Mouse (Mus musculus): ENCODE results near the gene Zfp810. TPM values are rescaled to one million over a fixed set of nuclear protein-coding genes. Genes with fewer than 3 reads are reported as not detected.
"Not testable (repeated sequence)": the region's sequence is repeated elsewhere in the genome, so short reads cannot be mapped to it uniquely, and the experiment has no call there.

Zfp810 gene
- polyA plus RNA-seq, 1 experiment from 2014 or later: 36.4 TPM

- not testable (repeated sequence) for H3K4me1 ChIP-seq; ATAC-seq (ENCODE audit: insufficient number of reproducible peaks, insufficient read depth, low FRiP score, low TSS enrichment); H3K4me2 ChIP-seq (replicated peaks); H3K4me3 ChIP-seq; H3K9me3 ChIP-seq; H3K9ac ChIP-seq; H3K36me3 ChIP-seq; H3K27ac ChIP-seq; H3K27me3 ChIP-seq
- 70% methylated on average over 5 of the region's 5 CpGs for WGBS
Observed at GRCm38 (mm10) chr9:22316047-22316446, 8.6 kb upstream of the Zfp810 start.

- 74% methylated on average over 3 of the region's 3 CpGs for WGBS
- no peak overlapping the region for H3K9ac ChIP-seq
- ATAC-seq (ENCODE audit: insufficient number of reproducible peaks, insufficient read depth, low FRiP score, low TSS enrichment): no peak
- H3K4me1 ChIP-seq: no peaks in the 10 kb centered on the region
- no peak overlapping the region for H3K4me3 ChIP-seq
- no peak overlapping the region for H3K4me2 ChIP-seq (replicated peaks)
- H3K9me3 ChIP-seq: 0 out of 2 replicates have a peak, but pooled peaks cover 5% of the 10 kb centered on the region
- no peaks in the 10 kb centered on the region for H3K27me3 ChIP-seq
- H3K27ac ChIP-seq: no peak overlapping the region
- no peaks in the 10 kb centered on the region for H3K36me3 ChIP-seq
Observed at GRCm38 (mm10) chr9:22314066-22314465, 6.6 kb upstream of the Zfp810 start.

- no peak overlapping the region for H3K4me2 ChIP-seq (replicated peaks)
- no peaks in the 10 kb centered on the region for H3K4me1 ChIP-seq
- H3K4me3 ChIP-seq: no peak overlapping the region
- H3K36me3 ChIP-seq: no peaks in the 10 kb centered on the region
- ATAC-seq (ENCODE audit: insufficient number of reproducible peaks, insufficient read depth, low FRiP score, low TSS enrichment): no peak
- H3K9ac ChIP-seq: no peak overlapping the region
- H3K27me3 ChIP-seq: no peaks in the 10 kb centered on the region
- H3K27ac ChIP-seq: no peak overlapping the region
- 87% methylated on average over 5 of the region's 5 CpGs for WGBS
- 0 out of 2 replicates have a peak, but pooled peaks cover 5% of the 10 kb centered on the region for H3K9me3 ChIP-seq
Observed at GRCm38 (mm10) chr9:22313218-22313617, 5.8 kb upstream of the Zfp810 start.

- Histone ChIP-seq H3K9ac (no peak overlapping the region), H3K4me2 (replicated peaks) (no peak overlapping the region), H3K4me3 (no peak overlapping the region), H3K36me3 (peaks cover 7% of the 10 kb centered on the region), H3K27ac (no peak overlapping the region), H3K4me1 (peaks cover 10% of the 10 kb centered on the region), H3K9me3 (no peaks in the 10 kb centered on the region), H3K27me3 (no peaks in the 10 kb centered on the region)
- WGBS: 91% methylated on average over 5 of the region's 5 CpGs
- ATAC-seq (ENCODE audit: insufficient number of reproducible peaks, insufficient read depth, low FRiP score, low TSS enrichment): no peak
Observed at GRCm38 (mm10) chr9:22309651-22310050, 2.2 kb upstream of the Zfp810 start.

- peak overlapping the region; percentile 43 for H3K4me2 ChIP-seq (replicated peaks)
- H3K4me3 ChIP-seq: peak overlapping the region; percentile 96
- 14% methylated on average over 9 of the region's 9 CpGs for WGBS
- peak; percentile 18; the same call in 1 of the 2 replicates for ATAC-seq (ENCODE audit: insufficient number of reproducible peaks, insufficient read depth, low FRiP score, low TSS enrichment)
- H3K4me1 ChIP-seq, H3K27ac ChIP-seq, H3K9me3 ChIP-seq, H3K27me3 ChIP-seq, H3K9ac ChIP-seq: not testable (repeated sequence)
- peaks cover 24% of the 10 kb centered on the region for H3K36me3 ChIP-seq
Observed at GRCm38 (mm10) chr9:22307920-22308262, 443 bp upstream of the Zfp810 start.

GRCm38 (mm10) chr9:22306726-22307125 is 722 bp downstream of the Zfp810 start:
- Histone ChIP-seq H3K4me2 (replicated peaks) (peak overlapping the region; percentile 68), H3K4me1 (peaks cover 10% of the 10 kb centered on the region), H3K4me3 (peak overlapping the region; percentile 96), H3K36me3 (peaks cover 36% of the 10 kb centered on the region), H3K9ac (peak overlapping the region; percentile 95), H3K9me3 (peaks cover 5% of the 10 kb centered on the region; the same call in 1 of the 2 replicates), H3K27me3 (no peaks in the 10 kb centered on the region), H3K27ac (peak overlapping the region; percentile 79)
- 12% methylated on average over 6 of the region's 6 CpGs for WGBS
- ATAC-seq (ENCODE audit: insufficient number of reproducible peaks, insufficient read depth, low FRiP score, low TSS enrichment): no peak

GRCm38 (mm10) chr9:22302199-22302598 is 5.2 kb downstream of the Zfp810 start:
- H3K4me1 ChIP-seq: peaks cover 10% of the 10 kb centered on the region
- peaks cover 76% of the 10 kb centered on the region for H3K36me3 ChIP-seq
- no peak overlapping the region for H3K9ac ChIP-seq
- H3K4me2 ChIP-seq (replicated peaks): no peak overlapping the region
- no peak overlapping the region for H3K4me3 ChIP-seq
- peaks cover 5% of the 10 kb centered on the region; the same call in 1 of the 2 replicates for H3K9me3 ChIP-seq
- no peak overlapping the region for H3K27ac ChIP-seq
- no peaks in the 10 kb centered on the region for H3K27me3 ChIP-seq
- no peak for ATAC-seq (ENCODE audit: insufficient number of reproducible peaks, insufficient read depth, low FRiP score, low TSS enrichment)
- WGBS: 97% methylated on average over 1 of the region's 1 CpGs

- Histone ChIP-seq H3K4me3 (no peak overlapping the region), H3K9ac (no peak overlapping the region), H3K36me3 (peaks cover 82% of the 10 kb centered on the region), H3K27me3 (no peaks in the 10 kb centered on the region), H3K4me1 (no peaks in the 10 kb centered on the region), H3K27ac (no peak overlapping the region), H3K4me2 (replicated peaks) (no peak overlapping the region), H3K9me3 (peaks cover 66% of the 10 kb centered on the region)
- ATAC-seq (ENCODE audit: insufficient number of reproducible peaks, insufficient read depth, low FRiP score, low TSS enrichment): no peak
- 96% methylated on average over 4 of the region's 4 CpGs for WGBS
Observed at GRCm38 (mm10) chr9:22278733-22279132, 28.7 kb downstream of the Zfp810 start.

GRCm38 (mm10) chr9:22268886-22269285 is 38.6 kb downstream of the Zfp810 start:
- Histone ChIP-seq H3K36me3 (peaks cover 7% of the 10 kb centered on the region), H3K27me3 (no peaks in the 10 kb centered on the region), H3K27ac (no peak overlapping the region), H3K4me2 (replicated peaks) (no peak overlapping the region), H3K9me3 (peaks cover 7% of the 10 kb centered on the region; the same call in 1 of the 2 replicates), H3K4me3 (no peak overlapping the region), H3K4me1 (no peaks in the 10 kb centered on the region), H3K9ac (no peak overlapping the region)
- ATAC-seq (ENCODE audit: insufficient number of reproducible peaks, insufficient read depth, low FRiP score, low TSS enrichment): no peak
- 97% methylated on average over 1 of the region's 1 CpGs for WGBS

- Histone ChIP-seq H3K27ac (no peak overlapping the region), H3K4me2 (replicated peaks) (no peak overlapping the region), H3K27me3 (no peaks in the 10 kb centered on the region), H3K36me3 (no peaks in the 10 kb centered on the region), H3K9ac (no peak overlapping the region), H3K4me3 (no peak overlapping the region), H3K9me3 (no peaks in the 10 kb centered on the region; the same call in 1 of the 2 replicates), H3K4me1 (no peaks in the 10 kb centered on the region)
- no peak for ATAC-seq (ENCODE audit: insufficient number of reproducible peaks, insufficient read depth, low FRiP score, low TSS enrichment)
- WGBS: 90% methylated on average over 10 of the region's 10 CpGs
Observed at GRCm38 (mm10) chr9:22262611-22263010, 44.8 kb downstream of the Zfp810 start.

- Histone ChIP-seq H3K36me3 (peaks cover 8% of the 10 kb centered on the region), H3K9me3 (no peaks in the 10 kb centered on the region), H3K27me3 (no peaks in the 10 kb centered on the region), H3K4me1 (no peaks in the 10 kb centered on the region), H3K4me3 (no peak overlapping the region), H3K4me2 (replicated peaks) (no peak overlapping the region), H3K27ac (no peak overlapping the region), H3K9ac (no peak overlapping the region)
- WGBS: 75% methylated on average over 1 of the region's 1 CpGs
- ATAC-seq (ENCODE audit: insufficient number of reproducible peaks, insufficient read depth, low FRiP score, low TSS enrichment): no peak
Observed at GRCm38 (mm10) chr9:22261594-22261993, 45.9 kb downstream of the Zfp810 start.

GRCm38 (mm10) chr9:22260092-22260422 is 47.4 kb downstream of the Zfp810 start:
- Histone ChIP-seq H3K9ac (no peak overlapping the region), H3K4me2 (replicated peaks) (peak overlapping the region; percentile 71), H3K4me1 (no peaks in the 10 kb centered on the region), H3K27ac (no peak overlapping the region), H3K27me3 (no peaks in the 10 kb centered on the region), H3K9me3 (peaks cover 13% of the 10 kb centered on the region), H3K36me3 (peaks cover 23% of the 10 kb centered on the region), H3K4me3 (peak overlapping the region; percentile 67)
- WGBS: 21% methylated on average over 3 of the region's 3 CpGs
- ATAC-seq (ENCODE audit: insufficient number of reproducible peaks, insufficient read depth, low FRiP score, low TSS enrichment): no peak

Measured in embryonic facial prominence, embryonic 12.5 days (tissue).